Mouse (Mus musculus): ENCODE results near the gene Mlxipl. TPM values are rescaled to one million over a fixed set of nuclear protein-coding genes. Genes with fewer than 3 reads are reported as not detected.
A peak's percentile ranks its signal among the peaks of the same experiment; 100 is the strongest.
"Not testable (repeated sequence)": the region's sequence is repeated elsewhere in the genome, so short reads cannot be mapped to it uniquely, and the experiment has no call there.

Gene Mlxipl
- polyA plus RNA-seq (2015; fragmentation: Nextera tagmentation; extraction: Ambion mirVana), result 1.4 and 2.8 TPM in 2 replicates

- Histone ChIP-seq H3K27ac (no peak within 1 kb of the TSS), H3K9ac (no peak within 1 kb of the TSS), H3K4me1 (no peaks in the 10 kb centered on the region), H3K36me3 (no peaks in the 10 kb centered on the region), H3K4me2 (peak within 1 kb of the TSS; percentile 34), H3K27me3 (peaks cover 61% of the 10 kb centered on the region), H3K9me3 (no peaks in the 10 kb centered on the region), H3K4me3 (0 out of 2 replicates have a peak within 1 kb of the TSS, but pooled peaks have one; percentile 1)
- 2% methylated on average over 38 of the region's 39 CpGs for WGBS
- no peak for ATAC-seq (ENCODE audit: borderline replicate concordance, extremely low read depth, low FRiP score, low TSS enrichment)
These were observed at the start of gene Mlxipl for GRCm38 (mm10) chr5:135089653-135090052. TSS of gene Mlxipl (plus strand) at chr5:135089890.

- no peaks in the 10 kb centered on the region for H3K9me3 ChIP-seq
- no peak for ATAC-seq (ENCODE audit: borderline replicate concordance, extremely low read depth, low FRiP score, low TSS enrichment)
- peaks cover 13% of the 10 kb centered on the region for H3K36me3 ChIP-seq
- 53% methylated on average over 6 of the region's 6 CpGs for WGBS
- no peak overlapping the region for H3K27ac ChIP-seq
- H3K4me2 ChIP-seq, result no peak overlapping the region
- H3K4me3 ChIP-seq, result no peak overlapping the region
- H3K27me3 ChIP-seq, result no peaks in the 10 kb centered on the region
- H3K4me1 ChIP-seq, result no peaks in the 10 kb centered on the region
- no peak overlapping the region for H3K9ac ChIP-seq
These were observed 49.6 kb upstream of the Mlxipl start for GRCm38 (mm10) chr5:135040059-135040458.

- Histone ChIP-seq H3K4me1 (no peaks in the 10 kb centered on the region), H3K4me2 (no peak overlapping the region), H3K27ac (no peak overlapping the region), H3K27me3 (no peaks in the 10 kb centered on the region), H3K36me3 (peaks cover 14% of the 10 kb centered on the region), H3K9ac (no peak overlapping the region), H3K4me3 (no peak overlapping the region), H3K9me3 (no peaks in the 10 kb centered on the region)
- ATAC-seq (ENCODE audit: borderline replicate concordance, extremely low read depth, low FRiP score, low TSS enrichment), result no peak
- WGBS, result 40% methylated on average over 11 of the region's 11 CpGs
These were observed 48.9 kb upstream of the Mlxipl start for GRCm38 (mm10) chr5:135040777-135041176.

- 48% methylated on average over 21 of the region's 21 CpGs for WGBS
- peak; percentile 32; the same call in 1 of the 2 replicates for ATAC-seq (ENCODE audit: borderline replicate concordance, extremely low read depth, low FRiP score, low TSS enrichment)
These were observed 47.4 kb upstream of the Mlxipl start for GRCm38 (mm10) chr5:135042105-135042788.

GRCm38 (mm10) chr5:135044575-135044974, 45.1 kb upstream of the Mlxipl start:
- H3K36me3 ChIP-seq, result peaks cover 26% of the 10 kb centered on the region

More at GRCm38 (mm10) chr5:135042105-135042788, 47.4 kb upstream of the Mlxipl start:
- Histone ChIP-seq H3K4me1 (no peaks in the 10 kb centered on the region), H3K4me3 (no peak overlapping the region), H3K27me3 (no peaks in the 10 kb centered on the region), H3K27ac (no peak overlapping the region), H3K9ac (no peak overlapping the region), H3K36me3 (peaks cover 14% of the 10 kb centered on the region), H3K4me2 (no peak overlapping the region), H3K9me3 (no peaks in the 10 kb centered on the region)

GRCm38 (mm10) chr5:135048539-135048938, 41.2 kb upstream of the Mlxipl start:
- no peak overlapping the region for H3K27ac ChIP-seq
- no peak overlapping the region for H3K9ac ChIP-seq
- no peaks in the 10 kb centered on the region for H3K4me1 ChIP-seq
- no peaks in the 10 kb centered on the region for H3K9me3 ChIP-seq
- H3K4me2 ChIP-seq, result no peak overlapping the region
- 86% methylated on average over 5 of the region's 5 CpGs for WGBS
- peaks cover 39% of the 10 kb centered on the region for H3K36me3 ChIP-seq
- H3K27me3 ChIP-seq, result no peaks in the 10 kb centered on the region
- no peak for ATAC-seq (ENCODE audit: borderline replicate concordance, extremely low read depth, low FRiP score, low TSS enrichment)
- no peak overlapping the region for H3K4me3 ChIP-seq

More at GRCm38 (mm10) chr5:135044575-135044974, 45.1 kb upstream of the Mlxipl start:
- ATAC-seq (ENCODE audit: borderline replicate concordance, extremely low read depth, low FRiP score, low TSS enrichment), result no peak
- no peaks in the 10 kb centered on the region for H3K4me1 ChIP-seq
- 91% methylated on average over 3 of the region's 3 CpGs for WGBS
- no peak overlapping the region for H3K4me3 ChIP-seq
- H3K4me2 ChIP-seq, result no peak overlapping the region
- no peaks in the 10 kb centered on the region for H3K9me3 ChIP-seq
- no peaks in the 10 kb centered on the region for H3K27me3 ChIP-seq
- no peak overlapping the region for H3K9ac ChIP-seq
- H3K27ac ChIP-seq, result no peak overlapping the region

GRCm38 (mm10) chr5:135049268-135049667, 40.4 kb upstream of the Mlxipl start:
- H3K27me3 ChIP-seq; ATAC-seq (ENCODE audit: borderline replicate concordance, extremely low read depth, low FRiP score, low TSS enrichment); H3K4me2 ChIP-seq; H3K4me1 ChIP-seq; H3K9ac ChIP-seq; H3K27ac ChIP-seq; H3K4me3 ChIP-seq; H3K9me3 ChIP-seq: not testable (repeated sequence)
- H3K36me3 ChIP-seq, result peaks cover 44% of the 10 kb centered on the region
- WGBS, result 82% methylated on average over 6 of the region's 6 CpGs

- no peak overlapping the region for H3K4me2 ChIP-seq
- no peaks in the 10 kb centered on the region for H3K4me1 ChIP-seq
- peaks cover 55% of the 10 kb centered on the region for H3K36me3 ChIP-seq
- no peak overlapping the region for H3K4me3 ChIP-seq
- 82% methylated on average over 12 of the region's 12 CpGs for WGBS
- no peaks in the 10 kb centered on the region for H3K27me3 ChIP-seq
- ATAC-seq (ENCODE audit: borderline replicate concordance, extremely low read depth, low FRiP score, low TSS enrichment), result no peak
- H3K9me3 ChIP-seq, result no peaks in the 10 kb centered on the region
- no peak overlapping the region for H3K27ac ChIP-seq
- H3K9ac ChIP-seq, result no peak overlapping the region
These were observed 36.3 kb upstream of the Mlxipl start for GRCm38 (mm10) chr5:135053356-135053755.

- peak; percentile 97 for ATAC-seq (ENCODE audit: borderline replicate concordance, extremely low read depth, low FRiP score, low TSS enrichment)
- peak within 1 kb of the TSS; percentile 98 for H3K4me3 ChIP-seq
- peak within 1 kb of the TSS; percentile 36; the same call in 1 of the 2 replicates for H3K27ac ChIP-seq
- WGBS, result under 1% methylated on average over 52 of the region's 52 CpGs
- H3K27me3 ChIP-seq, result no peaks in the 10 kb centered on the region
- H3K4me1 ChIP-seq, result peaks cover 20% of the 10 kb centered on the region
- peaks cover 50% of the 10 kb centered on the region for H3K36me3 ChIP-seq
- no peaks in the 10 kb centered on the region for H3K9me3 ChIP-seq
- H3K4me2 ChIP-seq, result peak within 1 kb of the TSS; percentile 82
- peak within 1 kb of the TSS; percentile 81 for H3K9ac ChIP-seq
These were observed 25.9 kb upstream of the Mlxipl start, which contains the start of gene Dnajc30 for GRCm38 (mm10) chr5:135063629-135064381. TSS of gene Dnajc30 (plus strand) at chr5:135064202.

GRCm38 (mm10) chr5:135064382-135064766, 25.3 kb upstream of the Mlxipl start:
- Histone ChIP-seq H3K36me3 (peaks cover 45% of the 10 kb centered on the region), H3K4me1 (peaks cover 20% of the 10 kb centered on the region), H3K27me3 (no peaks in the 10 kb centered on the region), H3K9ac (peak overlapping the region; percentile 81), H3K4me2 (peak overlapping the region; percentile 82), H3K4me3 (peak overlapping the region; percentile 98), H3K27ac (peak overlapping the region; percentile 36; the same call in 1 of the 2 replicates), H3K9me3 (no peaks in the 10 kb centered on the region)
- ATAC-seq (ENCODE audit: borderline replicate concordance, extremely low read depth, low FRiP score, low TSS enrichment), result peak; percentile 43; the same call in 1 of the 2 replicates
- WGBS, result under 1% methylated on average over 40 of the region's 40 CpGs

GRCm38 (mm10) chr5:135064909-135065446, 24.7 kb upstream of the Mlxipl start, which contains the start of gene Bud23:
TSS of gene Bud23 (minus strand) at chr5:135064959.
- ATAC-seq (ENCODE audit: borderline replicate concordance, extremely low read depth, low FRiP score, low TSS enrichment); H3K27me3 ChIP-seq; H3K9me3 ChIP-seq: not testable (repeated sequence)
- Histone ChIP-seq H3K4me2 (peak within 1 kb of the TSS; percentile 82), H3K27ac (peak within 1 kb of the TSS; percentile 36; the same call in 1 of the 2 replicates), H3K4me1 (peaks cover 20% of the 10 kb centered on the region), H3K9ac (peak within 1 kb of the TSS; percentile 81), H3K36me3 (peaks cover 42% of the 10 kb centered on the region), H3K4me3 (peak within 1 kb of the TSS; percentile 98)
- WGBS, result 68% methylated on average over 9 of the region's 9 CpGs

Data from lung, embryonic 15.5 days (tissue).